Mouse (Mus musculus) ovary, postnatal 14 days (tissue): ENCODE results near the gene A3galt2.
A peak's percentile ranks its signal among the peaks of the same experiment; 100 is the strongest.

Experiments used
- DNase-seq: peaks from one replicate; pipeline ENCODE4 v3.0.0; 2022; ENCODE audit warnings: low spot score

A3galt2 gene

GRCm38 (mm10) chr4:128755064-128755463, at the start of gene A3galt2:
A3galt2 (plus strand) TSS chr4:128755364.
- DNase-seq, result no peak

- no peak for DNase-seq
These were observed 48.5 kb upstream of the A3galt2 start for GRCm38 (mm10) chr4:128706626-128707025.

GRCm38 (mm10) chr4:128707384-128707783, 47.8 kb upstream of the A3galt2 start:
- DNase-seq, result no peak

- DNase-seq, result no peak
These were observed 45.9 kb upstream of the A3galt2 start for GRCm38 (mm10) chr4:128709061-128709780.

DNA sequence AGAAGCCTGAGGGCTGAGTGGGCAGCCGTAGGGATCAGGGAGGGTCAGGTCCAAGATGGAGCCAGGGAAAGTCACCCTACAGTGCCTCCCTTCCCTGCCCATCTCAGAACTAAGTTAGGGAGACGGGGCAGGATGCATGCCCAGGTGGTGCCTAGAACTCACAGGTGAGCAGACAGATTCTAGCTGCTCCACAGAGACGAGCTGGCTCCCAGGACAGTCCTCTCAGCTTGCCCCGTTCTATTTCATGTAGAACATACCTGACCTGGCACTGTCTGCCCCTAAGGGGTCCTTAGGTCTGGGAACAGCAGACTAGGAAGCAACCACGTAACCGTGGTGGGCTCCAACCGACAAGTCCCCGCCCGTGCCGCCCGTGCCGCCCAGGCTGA, 45.4 kb upstream of the A3galt2 start:
- DNase-seq, result no peak

- no peak for DNase-seq
These were observed 44.9 kb upstream of the A3galt2 start for GRCm38 (mm10) chr4:128710286-128710685.

DNA sequence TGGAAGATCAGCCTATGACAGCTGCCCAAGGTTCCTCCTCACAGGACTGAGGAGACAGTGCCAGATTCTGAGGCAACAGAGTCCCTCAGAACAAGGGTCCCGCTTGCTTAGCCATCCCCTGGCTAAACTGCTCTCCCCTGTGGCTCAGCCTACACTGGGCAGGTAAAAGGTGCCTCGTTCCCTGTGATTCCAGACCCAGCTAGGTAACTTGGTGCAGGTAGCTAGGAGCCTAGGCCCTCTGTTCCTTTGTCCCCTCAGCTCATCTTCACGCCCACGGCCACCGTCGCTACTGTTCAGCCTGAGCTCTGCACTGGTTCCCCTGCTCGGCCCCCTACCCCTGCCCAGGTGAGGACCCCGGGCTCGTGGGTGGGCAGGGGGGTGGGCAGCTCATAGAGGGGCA, 44.4 kb upstream of the A3galt2 start:
- DNase-seq, result no peak

DNA sequence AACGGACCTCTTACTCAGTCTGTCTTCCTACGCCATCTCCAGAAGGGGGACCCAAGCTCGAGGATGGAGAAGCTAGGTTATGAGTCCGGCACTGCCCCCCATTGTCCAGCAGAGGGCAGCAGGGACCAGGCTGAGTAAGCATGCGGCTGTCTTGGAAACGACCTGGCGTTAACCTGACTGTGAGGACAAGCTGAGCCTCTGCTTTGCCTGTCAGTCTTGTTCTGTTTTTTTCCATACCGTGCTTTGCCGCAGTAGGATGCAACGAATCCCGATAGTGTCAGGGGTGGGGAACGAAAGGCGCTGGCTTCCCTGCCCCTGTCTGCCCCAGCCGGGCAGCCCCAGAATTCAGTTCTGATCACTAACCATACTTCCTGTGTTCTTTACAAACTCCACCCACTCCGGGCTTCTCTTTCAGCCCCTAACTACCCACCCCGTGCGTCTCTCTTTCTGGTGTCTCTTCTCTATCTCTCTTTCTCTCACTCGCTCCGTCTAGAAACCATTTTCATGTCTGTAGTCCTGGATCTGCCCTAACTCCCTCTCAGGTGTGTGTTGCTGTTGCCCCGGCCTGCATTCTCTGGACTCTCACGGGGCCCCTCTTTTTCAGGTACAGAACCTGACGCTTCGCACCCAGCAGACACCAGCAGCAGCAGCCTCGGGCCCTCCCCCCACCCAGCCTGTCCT, 43.6 kb upstream of the A3galt2 start:
- peak; percentile 92 for DNase-seq

- no peak for DNase-seq
These were observed 43.0 kb upstream of the A3galt2 start for GRCm38 (mm10) chr4:128712136-128712655.

DNA sequence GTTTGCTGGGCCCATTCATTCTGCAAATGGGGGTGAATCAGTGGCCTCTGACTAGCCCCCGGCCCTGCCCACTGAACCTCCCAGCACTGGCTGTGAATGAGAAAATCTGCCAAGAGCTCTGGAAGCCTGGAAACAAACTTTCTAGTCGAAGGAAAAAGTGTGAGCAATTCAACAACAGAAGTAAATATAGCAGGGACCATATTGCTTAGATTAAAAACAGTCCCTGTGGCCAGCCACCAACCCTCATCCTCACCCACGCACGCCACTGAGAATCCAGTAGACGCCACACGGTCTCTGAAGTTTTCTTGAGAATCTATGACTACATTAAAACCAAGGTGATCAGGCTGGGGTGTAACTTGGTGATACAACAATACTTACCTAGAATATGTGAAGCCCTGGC, 42.2 kb upstream of the A3galt2 start:
- no peak for DNase-seq

DNA sequence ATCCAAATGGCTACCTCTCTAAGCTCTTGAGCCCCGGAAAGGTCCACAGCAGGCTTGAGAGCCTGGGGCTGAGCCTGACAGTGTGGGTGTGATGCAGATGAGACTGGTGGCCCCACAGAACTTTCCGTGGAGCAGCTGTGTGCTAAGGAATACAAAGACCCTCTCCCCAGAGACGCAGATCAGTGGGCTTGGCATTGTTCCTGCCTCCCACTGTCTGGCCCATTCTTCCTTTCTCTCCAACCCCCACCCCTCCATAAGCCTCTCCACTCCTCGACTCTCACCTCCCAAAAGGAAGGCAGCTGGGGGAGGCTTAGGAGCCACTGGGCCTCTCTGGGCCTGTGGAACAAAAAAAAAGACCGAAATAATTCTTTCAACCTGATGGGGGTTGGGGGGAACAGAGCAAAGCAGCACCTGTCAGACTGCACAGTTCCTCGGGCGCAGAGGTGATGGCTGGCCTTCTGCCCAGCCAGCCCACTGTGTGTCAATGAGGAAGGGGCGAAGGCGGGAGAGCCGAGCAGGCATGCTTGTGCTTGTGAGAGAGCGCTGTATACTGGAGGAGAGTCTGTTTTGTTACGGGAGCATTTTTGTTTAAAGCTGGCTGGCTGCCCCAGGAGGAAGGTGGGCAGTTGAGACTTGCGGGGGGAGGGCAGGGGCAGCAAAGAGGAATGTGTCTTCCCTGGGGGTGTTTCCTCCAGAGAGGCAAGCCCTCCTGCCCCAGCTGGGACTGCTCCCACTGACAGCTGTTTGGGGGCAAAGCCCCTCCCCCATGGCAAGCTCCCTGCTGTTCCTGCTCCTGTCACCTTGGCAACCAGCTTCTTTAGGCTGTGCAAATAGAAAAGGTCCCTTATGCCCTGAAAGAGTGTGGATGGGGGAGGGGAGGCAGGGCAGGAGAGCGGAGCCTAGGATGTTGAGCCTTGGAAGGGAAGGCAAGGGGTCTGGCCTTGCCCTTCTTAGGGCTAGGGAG, 39.6 kb upstream of the A3galt2 start:
- DNase-seq, result no peak

GRCm38 (mm10) chr4:128716279-128716678, 38.9 kb upstream of the A3galt2 start:
- DNase-seq, result no peak

DNA sequence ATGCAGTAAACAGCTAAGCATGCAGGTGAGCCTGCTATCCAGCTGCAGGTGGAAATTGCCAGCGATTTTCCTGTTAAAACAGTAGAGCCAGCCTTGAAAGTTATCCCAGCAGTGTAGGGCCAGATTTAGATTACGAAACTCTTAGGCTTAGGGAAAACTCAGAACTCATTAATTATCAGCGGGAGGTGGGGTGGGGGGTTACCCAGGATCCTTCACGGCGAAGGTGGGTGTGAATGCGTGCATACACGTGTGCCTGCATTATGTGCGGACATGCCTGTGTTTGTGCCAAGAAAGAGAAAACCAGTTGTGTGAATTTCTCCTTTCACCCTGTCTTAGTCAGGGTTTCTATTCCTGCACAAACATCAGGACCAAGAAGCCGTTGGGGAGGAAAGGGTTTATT, 38.4 kb upstream of the A3galt2 start:
- DNase-seq, result no peak

- DNase-seq, result no peak
These were observed 35.1 kb upstream of the A3galt2 start for GRCm38 (mm10) chr4:128720110-128720509.

- DNase-seq, result no peak
These were observed 34.0 kb upstream of the A3galt2 start for GRCm38 (mm10) chr4:128721061-128721648.

- DNase-seq, result no peak
These were observed 33.4 kb upstream of the A3galt2 start for GRCm38 (mm10) chr4:128721761-128722160.

- DNase-seq, result no peak
These were observed 32.2 kb upstream of the A3galt2 start for GRCm38 (mm10) chr4:128722932-128723331.

- no peak for DNase-seq
These were observed 31.7 kb upstream of the A3galt2 start for GRCm38 (mm10) chr4:128723431-128723830.

DNA sequence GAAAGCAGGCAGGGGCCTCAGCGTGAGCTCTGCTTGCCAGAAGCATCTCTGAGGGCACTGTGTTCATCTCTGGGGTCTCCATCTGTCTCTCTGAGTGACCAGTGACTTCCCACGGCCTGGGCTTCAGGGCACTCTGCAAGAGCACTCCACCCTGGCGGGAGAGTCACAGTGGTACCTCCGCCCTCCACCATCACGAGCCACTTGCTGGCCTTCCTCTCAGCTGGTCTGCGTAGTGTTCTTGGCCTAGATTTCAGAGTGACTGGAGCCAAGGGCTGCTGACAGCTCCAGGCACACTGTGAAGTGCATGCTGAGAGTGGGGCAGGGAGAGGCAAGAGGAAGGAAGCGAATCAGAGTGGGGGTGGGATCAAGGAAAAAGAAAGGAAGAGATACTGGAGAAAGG, 31.1 kb upstream of the A3galt2 start:
- no peak for DNase-seq

DNA sequence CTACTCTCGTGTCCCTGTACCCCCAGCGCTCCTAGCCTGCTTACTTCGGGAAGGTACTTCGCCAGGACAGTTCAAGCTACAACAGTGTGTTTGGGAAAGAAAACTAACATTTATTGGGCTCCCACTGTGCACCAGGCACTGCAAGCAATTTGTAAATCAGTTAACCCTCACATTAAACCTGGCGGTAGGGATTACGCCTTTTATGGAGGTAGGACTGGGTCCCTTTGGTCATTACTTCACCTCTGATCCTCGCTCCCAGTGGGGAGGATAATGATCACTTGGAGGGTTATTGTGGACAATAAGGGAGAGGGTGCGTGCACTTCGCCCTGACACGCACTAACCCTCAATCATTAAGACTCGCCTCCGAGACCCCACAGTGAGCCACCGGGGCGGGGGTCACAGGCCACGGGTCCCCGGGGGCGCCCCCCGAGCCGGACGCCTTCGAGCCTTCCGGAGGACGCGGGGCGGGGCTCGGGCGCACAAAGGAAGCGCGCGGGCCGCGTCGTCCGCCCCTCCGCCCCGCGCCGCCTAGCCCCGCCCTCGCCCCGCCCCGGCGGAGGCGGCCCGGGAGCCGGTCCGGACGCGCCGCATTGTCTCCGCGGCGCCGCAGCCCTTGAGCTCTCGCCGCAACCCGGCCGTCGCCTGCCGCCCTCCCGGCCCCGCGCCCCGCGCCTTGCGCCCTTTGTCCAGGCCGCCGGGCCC, 28.0 kb upstream of the A3galt2 start:
- peak; percentile 72 for DNase-seq

GRCm38 (mm10) chr4:128727721-128728430, 27.3 kb upstream of the A3galt2 start:
- DNase-seq, result no peak
